Mouse (Mus musculus) bone marrow, adult 2 months (tissue): ENCODE data around the gene Pard3b.

Experiments used
- CTCF ChIP-seq: fragments of 200-500 bp; IDR thresholded peaks from 2 replicates; pipeline ENCODE4 v1.5.1; 2011; ENCODE audit warnings: low read length, control low read depth; ENCODE audit not compliant: control insufficient read depth, insufficient read depth
- POLR2A ChIP-seq: fragments of 200-500 bp; IDR thresholded peaks from 2 replicates; pipeline ENCODE4 v1.6.1; 2011; ENCODE audit warnings: low read depth, mild to moderate bottlenecking, control low read depth, low read length, borderline replicate concordance; ENCODE audit not compliant: control insufficient read depth

- no peak for TF ChIP-seq CTCF
- TF ChIP-seq POLR2A, result no peak
These were observed 432.0 kb downstream of the Pard3b start for GRCm38 (mm10) chr1:62070617-62071016.
